Comparison of ENCODE assay signal across 8 mouse cellular contexts in genomic region chr1:165702221-165703031, GRCm38 (mm10). TPM values are rescaled to one million over a fixed set of nuclear protein-coding genes. Genes with fewer than 3 reads are reported as not detected.
DNase-seq lines count a peak whose midpoint lies in the region; ATAC-seq lines count a peak whose summit lies in the region.

No protein-coding gene starts in this region.

- H3K36me3 ChIP-seq in lung, embryonic 16.5 days (ENCODE audit: control insufficient read depth, insufficient read depth, low read length), result no peaks in the 10 kb centered on the region
- no peaks in the 10 kb centered on the region; the same call in 1 of the 2 replicates for H3K36me3 ChIP-seq in heart, embryonic 15.5 days
- no peaks in the 10 kb centered on the region for H3K36me3 ChIP-seq in liver, embryonic 11.5 days (ENCODE audit: control insufficient read depth, insufficient read depth, low read length)
- no peaks in the 10 kb centered on the region for H3K36me3 ChIP-seq in stomach, embryonic 16.5 days (ENCODE audit: control insufficient read depth, insufficient read depth, low read length)

- peak; percentile 63 for ATAC-seq in lung, embryonic 16.5 days (ENCODE audit: low read depth)
- ATAC-seq in heart, embryonic 15.5 days (replicated peaks; ENCODE audit: insufficient number of reproducible peaks, insufficient read depth, low FRiP score, low read depth), result peak; percentile 67
- ATAC-seq in liver, embryonic 11.5 days (replicated peaks; ENCODE audit: low FRiP score), result 0 out of 2 replicates have a peak, but pooled peaks have one; percentile 14
- no peak for ATAC-seq in stomach, embryonic 16.5 days (ENCODE audit: insufficient read depth, low FRiP score)

- no peaks in the 10 kb centered on the region for H3K27me3 ChIP-seq in lung, embryonic 16.5 days (ENCODE audit: control insufficient read depth, insufficient read depth, low read depth, low read length)
- H3K27me3 ChIP-seq in heart, embryonic 15.5 days, result no peaks in the 10 kb centered on the region
- peaks cover 10% of the 10 kb centered on the region; the same call in 1 of the 2 replicates for H3K27me3 ChIP-seq in liver, embryonic 11.5 days (replicated peaks; ENCODE audit: control insufficient read depth, insufficient read depth, low read length)
- no peaks in the 10 kb centered on the region for H3K27me3 ChIP-seq in stomach, embryonic 16.5 days (ENCODE audit: control insufficient read depth, insufficient read depth, low read length)

- peak overlapping the region; percentile 50 for H3K4me2 ChIP-seq in lung, embryonic 16.5 days (ENCODE audit: low read depth, low read length)
- peak overlapping the region; percentile 63 for H3K4me2 ChIP-seq in heart, embryonic 15.5 days
- H3K4me2 ChIP-seq in liver, embryonic 11.5 days, result peak overlapping the region; percentile 47
- H3K4me2 ChIP-seq in stomach, embryonic 16.5 days (ENCODE audit: low read depth, low read length), result peak overlapping the region; percentile 53

- peak overlapping the region; percentile 45 for H3K9ac ChIP-seq in lung, embryonic 16.5 days (ENCODE audit: low read length)
- H3K9ac ChIP-seq in heart, embryonic 15.5 days, result peak overlapping the region; percentile 47
- no peak overlapping the region for H3K9ac ChIP-seq in liver, embryonic 11.5 days (ENCODE audit: low read depth, low read length)
- peak overlapping the region; percentile 55 for H3K9ac ChIP-seq in stomach, embryonic 16.5 days (ENCODE audit: low read length)

- WGBS in lung, embryonic 16.5 days, result 20% methylated on average over 19 of the region's 19 CpGs
- 10% methylated on average over 19 of the region's 19 CpGs for WGBS in heart, embryonic 15.5 days
- 19% methylated on average over 19 of the region's 19 CpGs for WGBS in liver, embryonic 11.5 days
- WGBS in stomach, embryonic 16.5 days, result 17% methylated on average over 19 of the region's 19 CpGs

- peaks cover 40% of the 10 kb centered on the region for H3K4me1 ChIP-seq in lung, embryonic 16.5 days (replicated peaks; ENCODE audit: control insufficient read depth, insufficient read depth, low read length)
- peaks cover 86% of the 10 kb centered on the region for H3K4me1 ChIP-seq in heart, embryonic 15.5 days (replicated peaks)
- H3K4me1 ChIP-seq in liver, embryonic 11.5 days (replicated peaks; ENCODE audit: control insufficient read depth, insufficient read depth, low read length), result peaks cover 45% of the 10 kb centered on the region
- peaks cover 54% of the 10 kb centered on the region for H3K4me1 ChIP-seq in stomach, embryonic 16.5 days (ENCODE audit: control insufficient read depth, insufficient read depth, low read length)

- DNase-seq in lung, postnatal 25 days (ENCODE audit: low spot score), result no peak
- peak; percentile 75 for DNase-seq in embryo, embryonic 9.5 days (ENCODE audit: extremely low spot score)
- no peak for DNase-seq in liver, embryonic 11.5 days (ENCODE audit: low spot score)
- no peak for DNase-seq in adrenal gland, postnatal 25 days
- no peak for DNase-seq in c-Kit-positive CD71-positive TER-119-positive erythroid progenitor cells, embryonic 14.5 days (ENCODE audit: low spot score)

- 0 out of 2 replicates have a peak overlapping the region, but pooled peaks have one; percentile 10 for H3K27ac ChIP-seq in lung, embryonic 16.5 days (ENCODE audit: low read length)
- peak overlapping the region; percentile 90 for H3K27ac ChIP-seq in heart, embryonic 15.5 days
- H3K27ac ChIP-seq in liver, embryonic 11.5 days (ENCODE audit: low read depth, low read length), result no peak overlapping the region
- H3K27ac ChIP-seq in stomach, embryonic 16.5 days (ENCODE audit: low read length), result peak overlapping the region; percentile 48

- H3K4me3 ChIP-seq in lung, embryonic 16.5 days (ENCODE audit: low read length), result peak overlapping the region; percentile 20
- peak overlapping the region; percentile 35 for H3K4me3 ChIP-seq in heart, embryonic 15.5 days
- peak overlapping the region; percentile 13; the same call in 1 of the 2 replicates for H3K4me3 ChIP-seq in liver, embryonic 11.5 days (ENCODE audit: low read depth, low read length)
- peak overlapping the region; percentile 9 for H3K4me3 ChIP-seq in stomach, embryonic 16.5 days (replicated peaks; ENCODE audit: low read length)

- no peaks in the 10 kb centered on the region for H3K9me3 ChIP-seq in lung, embryonic 16.5 days (ENCODE audit: control insufficient read depth, low read length)
- no peaks in the 10 kb centered on the region for H3K9me3 ChIP-seq in heart, embryonic 15.5 days (replicated peaks)
- no peaks in the 10 kb centered on the region for H3K9me3 ChIP-seq in liver, embryonic 11.5 days (ENCODE audit: control insufficient read depth, low read length)
- no peaks in the 10 kb centered on the region for H3K9me3 ChIP-seq in stomach, embryonic 16.5 days (replicated peaks; ENCODE audit: control insufficient read depth, low read length)

RNA-seq across cellular contexts. Expression of gene Rcsd1, which starts 7.1 kb away (rescaled TPM):
- polyA plus RNA-seq in lung, embryonic 16.5 days (2015; fragmentation: Nextera tagmentation; extraction: Ambion mirVana), result 47.8 and 51.5 TPM in 2 replicates
- 90.4 and 98.4 TPM in 2 replicates for polyA plus RNA-seq in heart, embryonic 15.5 days (2015; fragmentation: Nextera tagmentation; extraction: Ambion mirVana)
- polyA plus RNA-seq in liver, embryonic 11.5 days (2014; fragmentation: Nextera tagmentation; extraction: Ambion mirVana), result 13.3 and 17.8 TPM in 2 replicates
- polyA plus RNA-seq in stomach, embryonic 16.5 days (2015; fragmentation: Nextera tagmentation; extraction: Ambion mirVana), result 42.1 and 44.4 TPM in 2 replicates
- total RNA-seq in adrenal gland, postnatal 25 days (2021), result 16.1 and 19.1 TPM in 2 replicates
